Mouse (Mus musculus): ENCODE results near the gene Yy1. TPM values are rescaled to one million over a fixed set of nuclear protein-coding genes. Genes with fewer than 3 reads are reported as not detected.
A peak's percentile ranks its signal among the peaks of the same experiment; 100 is the strongest.

Gene Yy1
- polyA plus RNA-seq, 1 experiment from 2014 or later = 21.7 TPM

DNA sequence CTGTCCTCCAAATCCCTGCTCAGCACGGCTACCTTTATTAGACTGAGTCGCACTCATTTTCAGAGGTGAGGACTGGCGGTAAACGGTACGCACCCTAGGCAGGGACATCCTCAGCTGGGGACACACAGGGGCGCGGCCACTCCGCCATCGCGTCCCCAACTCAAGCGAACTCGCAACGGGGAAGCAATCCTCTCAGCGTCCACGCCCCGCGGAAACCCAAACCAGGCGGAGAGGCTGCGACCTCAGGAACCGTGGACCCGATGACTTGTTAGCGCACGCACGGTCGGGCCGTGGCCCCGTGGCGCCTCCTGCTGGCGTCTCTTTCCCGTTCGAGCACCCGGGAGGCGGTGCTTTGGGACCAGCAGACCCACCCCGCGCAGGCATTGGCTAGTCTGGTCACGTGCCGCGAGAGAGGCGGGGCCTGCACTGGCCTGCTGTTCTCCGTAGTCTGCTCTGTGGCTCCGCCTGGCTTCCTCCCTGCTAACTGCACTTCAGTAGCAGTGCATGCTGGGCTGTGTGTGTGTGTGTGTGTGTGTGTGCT is 35.0 kb upstream of the Yy1 start:
- H3K27me3 ChIP-seq (ENCODE audit: control insufficient read depth, insufficient read depth, low read length) = no peaks in the 10 kb centered on the region
- H3K27ac ChIP-seq (replicated peaks; ENCODE audit: low read depth, low read length) = no peak overlapping the region
- H3K9me3 ChIP-seq (ENCODE audit: control insufficient read depth, low read length) = no peaks in the 10 kb centered on the region
- H3K36me3 ChIP-seq (ENCODE audit: control insufficient read depth, insufficient read depth, low read length) = no peaks in the 10 kb centered on the region
- H3K9ac ChIP-seq (ENCODE audit: low read length) = peak overlapping the region; percentile 75
- ATAC-seq (ENCODE audit: insufficient number of reproducible peaks, low FRiP score, low TSS enrichment, low read depth) = peak; percentile 98
- DNase-seq (ENCODE audit: low spot score) = peak; percentile 99
- WGBS = under 1% methylated on average over 41 of the region's 41 CpGs
- H3K4me2 ChIP-seq (ENCODE audit: low read depth, severe bottlenecking) = peak overlapping the region; percentile 75
- H3K4me3 ChIP-seq (ENCODE audit: low read depth, low read length) = peak overlapping the region; percentile 58
- no peaks in the 10 kb centered on the region for H3K4me1 ChIP-seq (ENCODE audit: control insufficient read depth, insufficient read depth, low read length)

DNA sequence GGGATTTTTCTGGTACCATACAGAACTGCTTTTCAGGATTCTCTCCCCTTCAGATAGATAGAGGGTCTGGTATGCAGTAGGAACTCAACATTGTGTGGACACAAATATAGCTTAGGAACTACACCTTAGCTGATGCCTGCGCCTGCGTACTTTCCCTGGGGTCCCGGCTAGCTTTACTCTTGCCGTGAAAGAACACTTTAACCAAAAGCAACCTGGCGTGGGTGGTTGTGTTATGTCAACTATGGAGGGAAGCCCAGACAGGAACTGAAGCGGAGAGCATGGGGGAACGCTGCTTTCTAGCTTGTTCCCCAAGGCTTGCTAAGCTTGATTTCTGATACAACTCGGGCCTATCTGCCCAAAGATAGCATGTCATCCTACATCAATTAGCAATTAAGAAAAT is 34.5 kb upstream of the Yy1 start:
- Histone ChIP-seq H3K9ac (ENCODE audit: low read length) (no peak overlapping the region), H3K27ac (replicated peaks; ENCODE audit: low read depth, low read length) (no peak overlapping the region), H3K4me1 (ENCODE audit: control insufficient read depth, insufficient read depth, low read length) (no peaks in the 10 kb centered on the region), H3K27me3 (ENCODE audit: control insufficient read depth, insufficient read depth, low read length) (no peaks in the 10 kb centered on the region), H3K9me3 (ENCODE audit: control insufficient read depth, low read length) (no peaks in the 10 kb centered on the region), H3K4me2 (ENCODE audit: low read depth, severe bottlenecking) (peak overlapping the region; percentile 75; the same call in 1 of the 2 replicates), H3K4me3 (ENCODE audit: low read depth, low read length) (no peak overlapping the region; the same call in 1 of the 2 replicates), H3K36me3 (ENCODE audit: control insufficient read depth, insufficient read depth, low read length) (no peaks in the 10 kb centered on the region)
- ATAC-seq (ENCODE audit: insufficient number of reproducible peaks, low FRiP score, low TSS enrichment, low read depth) (0 out of 2 replicates have a peak, but pooled peaks have one; percentile 2), DNase-seq (ENCODE audit: low spot score) (no peak)
- WGBS = 71% methylated on average over 8 of the region's 8 CpGs

DNA sequence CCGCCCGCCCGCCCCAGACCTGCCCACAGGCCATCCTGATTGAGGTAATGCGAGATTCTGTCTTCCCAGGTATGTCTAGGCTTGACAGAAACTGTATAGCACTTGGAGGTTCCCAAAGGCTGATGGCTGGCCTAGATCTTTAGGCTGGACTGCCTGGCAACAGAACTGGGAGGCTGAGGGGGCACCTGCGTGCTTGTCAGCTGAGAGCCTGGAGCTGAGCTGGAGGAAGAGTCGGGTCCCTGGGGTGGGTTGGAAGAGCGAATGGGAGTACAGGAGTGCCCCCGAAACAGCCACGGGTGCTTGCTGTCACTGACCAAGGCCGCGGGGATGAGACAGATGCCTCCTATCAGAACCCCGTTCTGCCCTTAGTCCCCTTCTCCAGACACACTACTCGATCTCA is 34.1 kb upstream of the Yy1 start:
- no peak overlapping the region for H3K4me3 ChIP-seq (ENCODE audit: low read depth, low read length)
- H3K4me2 ChIP-seq (ENCODE audit: low read depth, severe bottlenecking) = no peak overlapping the region
- no peak overlapping the region for H3K9ac ChIP-seq (ENCODE audit: low read length)
- no peak overlapping the region for H3K27ac ChIP-seq (replicated peaks; ENCODE audit: low read depth, low read length)
- H3K27me3 ChIP-seq (ENCODE audit: control insufficient read depth, insufficient read depth, low read length) = no peaks in the 10 kb centered on the region
- H3K4me1 ChIP-seq (ENCODE audit: control insufficient read depth, insufficient read depth, low read length) = no peaks in the 10 kb centered on the region
- no peak for DNase-seq (ENCODE audit: low spot score)
- no peaks in the 10 kb centered on the region for H3K9me3 ChIP-seq (ENCODE audit: control insufficient read depth, low read length)
- ATAC-seq (ENCODE audit: insufficient number of reproducible peaks, low FRiP score, low TSS enrichment, low read depth) = no peak
- WGBS = 84% methylated on average over 13 of the region's 13 CpGs
- H3K36me3 ChIP-seq (ENCODE audit: control insufficient read depth, insufficient read depth, low read length) = no peaks in the 10 kb centered on the region

DNA sequence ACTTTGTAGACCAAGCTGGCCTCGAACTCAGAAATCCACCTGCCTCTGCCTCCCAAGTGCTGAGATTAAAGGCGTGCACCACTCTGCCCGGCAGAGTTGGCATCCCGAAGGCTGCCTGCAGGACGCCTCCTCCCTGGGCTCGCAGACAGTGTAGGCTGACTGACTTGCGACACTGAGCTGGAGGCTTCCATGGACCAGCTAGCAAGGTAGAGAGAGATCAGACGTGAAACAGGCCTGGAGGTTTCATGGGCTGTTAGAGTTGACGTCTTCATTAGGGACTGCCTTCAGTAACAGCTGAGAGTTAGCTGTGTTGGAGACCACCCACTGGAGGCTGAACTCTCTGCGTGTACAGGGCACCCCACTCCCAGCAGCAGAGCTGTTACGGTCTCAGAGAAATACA is 33.5 kb upstream of the Yy1 start:
- Histone ChIP-seq H3K9me3 (ENCODE audit: control insufficient read depth, low read length) (no peaks in the 10 kb centered on the region), H3K9ac (ENCODE audit: low read length) (no peak overlapping the region), H3K4me3 (ENCODE audit: low read depth, low read length) (no peak overlapping the region), H3K27me3 (ENCODE audit: control insufficient read depth, insufficient read depth, low read length) (no peaks in the 10 kb centered on the region), H3K4me2 (ENCODE audit: low read depth, severe bottlenecking) (no peak overlapping the region), H3K36me3 (ENCODE audit: control insufficient read depth, insufficient read depth, low read length) (no peaks in the 10 kb centered on the region), H3K27ac (replicated peaks; ENCODE audit: low read depth, low read length) (no peak overlapping the region), H3K4me1 (ENCODE audit: control insufficient read depth, insufficient read depth, low read length) (no peaks in the 10 kb centered on the region)
- 87% methylated on average over 11 of the region's 11 CpGs for WGBS
- no peak for DNase-seq (ENCODE audit: low spot score)
- no peak for ATAC-seq (ENCODE audit: insufficient number of reproducible peaks, low FRiP score, low TSS enrichment, low read depth)

DNA sequence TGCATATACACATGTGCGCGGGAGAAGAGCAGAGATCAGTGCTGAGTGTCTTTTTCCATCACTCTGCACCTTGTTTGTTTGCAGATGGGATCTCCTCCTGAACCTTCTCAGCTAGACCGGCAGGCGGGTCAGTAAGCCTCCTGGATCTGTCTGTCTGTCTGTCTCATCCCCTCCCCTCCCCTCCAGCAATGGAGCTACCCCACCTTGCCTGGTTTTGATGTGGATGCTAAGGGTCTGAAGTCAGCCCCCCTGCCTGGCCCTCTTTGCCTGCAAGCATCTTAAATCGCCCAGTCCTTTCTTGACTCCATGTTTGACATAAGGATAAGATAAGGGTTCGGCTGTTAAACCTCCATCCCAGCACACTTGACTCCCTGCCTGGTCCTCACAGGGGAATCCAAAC is 32.8 kb upstream of the Yy1 start:
- Histone ChIP-seq H3K27ac (replicated peaks; ENCODE audit: low read depth, low read length) (no peak overlapping the region), H3K4me3 (ENCODE audit: low read depth, low read length) (no peak overlapping the region), H3K4me1 (ENCODE audit: control insufficient read depth, insufficient read depth, low read length) (no peaks in the 10 kb centered on the region), H3K4me2 (ENCODE audit: low read depth, severe bottlenecking) (no peak overlapping the region), H3K9ac (ENCODE audit: low read length) (no peak overlapping the region), H3K27me3 (ENCODE audit: control insufficient read depth, insufficient read depth, low read length) (no peaks in the 10 kb centered on the region), H3K9me3 (ENCODE audit: control insufficient read depth, low read length) (no peaks in the 10 kb centered on the region), H3K36me3 (ENCODE audit: control insufficient read depth, insufficient read depth, low read length) (no peaks in the 10 kb centered on the region)
- ATAC-seq (ENCODE audit: insufficient number of reproducible peaks, low FRiP score, low TSS enrichment, low read depth) = no peak
- 86% methylated on average over 6 of the region's 6 CpGs for WGBS
- DNase-seq (ENCODE audit: low spot score) = no peak

DNA sequence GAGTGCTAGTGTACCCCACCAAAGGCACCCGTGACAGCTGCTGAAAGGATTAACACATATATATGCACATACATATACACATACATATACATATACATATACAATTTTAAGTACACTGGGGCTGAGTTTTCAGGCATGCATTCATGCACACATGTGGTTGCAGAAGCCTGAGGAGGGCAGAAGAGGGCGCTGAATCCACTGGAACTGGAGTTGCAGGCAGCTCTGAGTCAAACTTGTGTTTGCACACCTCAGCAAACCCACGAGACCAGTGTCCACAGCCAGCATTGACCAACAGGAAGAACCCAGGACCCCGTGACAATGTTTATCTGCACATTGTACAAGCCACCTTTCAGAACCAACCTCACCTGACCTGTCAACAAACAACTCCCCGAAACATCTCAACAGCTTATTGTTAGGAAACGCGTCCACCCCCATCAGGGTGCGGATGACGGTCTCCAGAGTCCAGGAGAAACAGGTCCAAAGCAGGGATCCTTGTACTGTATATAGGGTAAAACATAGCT is 32.2 kb upstream of the Yy1 start:
- Histone ChIP-seq H3K4me2 (ENCODE audit: low read depth, severe bottlenecking) (no peak overlapping the region), H3K4me3 (ENCODE audit: low read depth, low read length) (no peak overlapping the region), H3K4me1 (ENCODE audit: control insufficient read depth, insufficient read depth, low read length) (no peaks in the 10 kb centered on the region), H3K36me3 (ENCODE audit: control insufficient read depth, insufficient read depth, low read length) (no peaks in the 10 kb centered on the region), H3K27me3 (ENCODE audit: control insufficient read depth, insufficient read depth, low read length) (no peaks in the 10 kb centered on the region), H3K9ac (ENCODE audit: low read length) (no peak overlapping the region), H3K27ac (replicated peaks; ENCODE audit: low read depth, low read length) (no peak overlapping the region), H3K9me3 (ENCODE audit: control insufficient read depth, low read length) (no peaks in the 10 kb centered on the region)
- 74% methylated on average over 9 of the region's 9 CpGs for WGBS
- DNase-seq (ENCODE audit: low spot score) = no peak
- no peak for ATAC-seq (ENCODE audit: insufficient number of reproducible peaks, low FRiP score, low TSS enrichment, low read depth)

DNA sequence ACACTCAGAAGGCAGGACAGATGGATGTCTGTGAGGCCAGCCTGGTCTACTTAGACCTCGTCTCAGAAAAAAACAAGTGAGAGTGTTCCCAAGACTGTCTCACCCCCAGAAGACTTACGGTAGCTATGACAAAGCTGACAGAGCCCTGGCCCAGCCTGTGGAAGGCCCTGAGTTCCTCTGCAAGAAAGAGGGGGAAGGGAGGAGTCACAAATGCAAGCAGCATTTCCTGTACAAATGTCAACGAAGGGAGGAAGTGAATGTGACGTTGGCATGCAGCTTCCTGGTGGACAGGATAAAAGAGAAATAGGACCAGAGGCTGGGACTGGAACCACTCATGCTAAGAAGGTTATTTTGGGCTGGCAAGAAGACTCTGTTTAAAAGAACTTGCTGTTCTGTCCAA is 31.6 kb upstream of the Yy1 start:
- Histone ChIP-seq H3K9me3 (ENCODE audit: control insufficient read depth, low read length) (no peaks in the 10 kb centered on the region), H3K27ac (replicated peaks; ENCODE audit: low read depth, low read length) (no peak overlapping the region), H3K4me3 (ENCODE audit: low read depth, low read length) (no peak overlapping the region), H3K9ac (ENCODE audit: low read length) (no peak overlapping the region), H3K36me3 (ENCODE audit: control insufficient read depth, insufficient read depth, low read length) (no peaks in the 10 kb centered on the region), H3K27me3 (ENCODE audit: control insufficient read depth, insufficient read depth, low read length) (no peaks in the 10 kb centered on the region), H3K4me1 (ENCODE audit: control insufficient read depth, insufficient read depth, low read length) (no peaks in the 10 kb centered on the region; the same call in 1 of the 2 replicates), H3K4me2 (ENCODE audit: low read depth, severe bottlenecking) (no peak overlapping the region)
- no peak for ATAC-seq (ENCODE audit: insufficient number of reproducible peaks, low FRiP score, low TSS enrichment, low read depth)
- no peak for DNase-seq (ENCODE audit: low spot score)
- WGBS = 64% methylated on average over 4 of the region's 4 CpGs

DNA sequence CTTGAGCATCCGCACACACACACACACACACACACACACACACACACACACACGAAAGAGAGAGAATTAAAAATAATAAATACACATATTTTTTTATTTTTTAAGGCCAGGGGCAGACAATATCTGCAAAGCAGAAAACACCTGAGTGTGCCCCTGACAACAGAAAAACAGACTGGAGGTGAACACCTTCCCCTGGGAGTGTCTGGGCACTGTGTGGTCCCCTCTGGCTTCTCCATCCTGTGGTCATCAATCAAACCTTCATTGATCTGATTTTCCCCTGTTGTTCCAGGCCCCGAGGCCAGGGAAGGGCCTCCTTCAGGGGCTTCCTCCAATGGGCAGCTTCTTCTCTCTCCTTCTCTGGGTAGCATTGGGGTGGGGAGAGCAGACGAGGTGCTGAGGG is 31.1 kb upstream of the Yy1 start:
- Histone ChIP-seq H3K36me3 (ENCODE audit: control insufficient read depth, insufficient read depth, low read length) (no peaks in the 10 kb centered on the region), H3K4me1 (ENCODE audit: control insufficient read depth, insufficient read depth, low read length) (peaks cover 2% of the 10 kb centered on the region; the same call in 1 of the 2 replicates), H3K9ac (ENCODE audit: low read length) (no peak overlapping the region), H3K27ac (replicated peaks; ENCODE audit: low read depth, low read length) (no peak overlapping the region), H3K27me3 (ENCODE audit: control insufficient read depth, insufficient read depth, low read length) (no peaks in the 10 kb centered on the region), H3K4me2 (ENCODE audit: low read depth, severe bottlenecking) (no peak overlapping the region), H3K4me3 (ENCODE audit: low read depth, low read length) (no peak overlapping the region), H3K9me3 (ENCODE audit: control insufficient read depth, low read length) (no peaks in the 10 kb centered on the region)
- DNase-seq (ENCODE audit: low spot score) = no peak
- ATAC-seq (ENCODE audit: insufficient number of reproducible peaks, low FRiP score, low TSS enrichment, low read depth) = no peak
- WGBS = 57% methylated on average over 4 of the region's 4 CpGs
